ENCODE assay signal across 8 mouse cellular contexts in the genomic region with DNA sequence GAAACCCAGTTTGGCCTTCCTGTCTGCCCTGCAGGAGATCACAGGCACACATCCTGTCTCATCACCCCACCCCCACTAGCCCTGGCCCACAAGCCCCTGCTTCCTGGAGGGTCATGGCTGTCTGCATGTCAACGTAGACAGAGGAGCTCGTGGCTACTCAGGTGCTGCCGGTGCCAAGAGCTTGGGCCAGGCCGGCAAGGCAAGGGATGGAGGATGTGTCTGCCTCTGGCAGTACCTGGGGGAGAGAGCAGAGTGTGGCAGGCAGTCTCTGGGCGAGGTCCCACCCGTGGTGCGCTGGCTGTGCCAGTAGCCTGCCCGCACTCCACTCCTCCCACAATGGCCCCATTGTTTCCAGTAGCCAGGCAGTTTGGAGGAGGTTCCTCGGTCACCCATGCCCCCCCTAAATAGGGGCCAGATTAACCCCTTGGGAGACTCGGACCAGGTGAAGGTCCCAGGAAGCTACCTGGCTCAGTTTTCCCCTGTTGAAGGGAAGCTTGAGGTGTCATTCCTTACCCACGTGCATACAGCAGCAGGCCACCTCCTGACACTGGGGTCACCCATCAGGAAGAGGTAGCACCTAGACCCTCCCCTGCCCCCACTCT. TPM values are rescaled to one million over a fixed set of nuclear protein-coding genes. Genes with fewer than 3 reads are reported as not detected.
DNase-seq lines count a peak whose midpoint lies in the region; ATAC-seq and TF ChIP-seq lines count a peak whose summit lies in the region.

No protein-coding gene starts in this region.

- peak overlapping the region; percentile 37 for H3K27ac ChIP-seq in ES-Bruce4 (ENCODE audit: insufficient read depth, low read length)
- H3K27ac ChIP-seq in embryonic facial prominence, embryonic 15.5 days (replicated peaks): peak overlapping the region; percentile 98
- H3K27ac ChIP-seq in hindbrain, embryonic 16.5 days (ENCODE audit: low read depth, low read length): peak overlapping the region; percentile 55
- H3K27ac ChIP-seq in lung, embryonic 16.5 days (ENCODE audit: low read length): peak overlapping the region; percentile 92
- peak overlapping the region; percentile 95 for H3K27ac ChIP-seq in stomach, postnatal 0 days (replicated peaks)

- peaks cover 16% of the 10 kb centered on the region for H3K4me1 ChIP-seq in ES-Bruce4 (ENCODE audit: control insufficient read depth, insufficient read depth, low read length)
- peaks cover 98% of the 10 kb centered on the region for H3K4me1 ChIP-seq in embryonic facial prominence, embryonic 15.5 days
- peaks cover 78% of the 10 kb centered on the region for H3K4me1 ChIP-seq in hindbrain, embryonic 16.5 days (ENCODE audit: control insufficient read depth, insufficient read depth, low read depth, low read length)
- H3K4me1 ChIP-seq in lung, embryonic 16.5 days (replicated peaks; ENCODE audit: control insufficient read depth, insufficient read depth, low read length): peaks cover 97% of the 10 kb centered on the region
- peaks cover 49% of the 10 kb centered on the region for H3K4me1 ChIP-seq in stomach, postnatal 0 days (replicated peaks; ENCODE audit: control insufficient read depth, insufficient read depth)

- 14% methylated on average over 11 of the region's 11 CpGs for WGBS in embryonic facial prominence, embryonic 15.5 days
- 18% methylated on average over 11 of the region's 11 CpGs for WGBS in hindbrain, embryonic 16.5 days
- 17% methylated on average over 11 of the region's 11 CpGs for WGBS in lung, embryonic 16.5 days
- 14% methylated on average over 10 of the region's 11 CpGs for WGBS in stomach, postnatal 0 days

- H3K27me3 ChIP-seq in ES-Bruce4 (ENCODE audit: control insufficient read depth, insufficient read depth, low read length, poor library complexity, severe bottlenecking): no peaks in the 10 kb centered on the region
- H3K27me3 ChIP-seq in embryonic facial prominence, embryonic 15.5 days: no peaks in the 10 kb centered on the region
- H3K27me3 ChIP-seq in hindbrain, embryonic 16.5 days (replicated peaks; ENCODE audit: control insufficient read depth, insufficient read depth, low read length): no peaks in the 10 kb centered on the region
- H3K27me3 ChIP-seq in lung, embryonic 16.5 days (ENCODE audit: control insufficient read depth, insufficient read depth, low read depth, low read length): no peaks in the 10 kb centered on the region
- no peaks in the 10 kb centered on the region for H3K27me3 ChIP-seq in stomach, postnatal 0 days (ENCODE audit: control insufficient read depth, insufficient read depth, low read length)

- H3K4me2 ChIP-seq in embryonic facial prominence, embryonic 15.5 days (replicated peaks): peak overlapping the region; percentile 36
- H3K4me2 ChIP-seq in hindbrain, embryonic 16.5 days (ENCODE audit: low read length): peak overlapping the region; percentile 32
- H3K4me2 ChIP-seq in lung, embryonic 16.5 days (ENCODE audit: low read depth, low read length): peak overlapping the region; percentile 12
- peak overlapping the region; percentile 34 for H3K4me2 ChIP-seq in stomach, postnatal 0 days (replicated peaks; ENCODE audit: low read depth)

- no peak for TF ChIP-seq POLR2A in ES-Bruce4 (IDR thresholded peaks at IDR 0.05; ENCODE audit: insufficient read depth, low read length)

- no peak for ATAC-seq in embryonic facial prominence, embryonic 15.5 days (ENCODE audit: insufficient number of reproducible peaks, low FRiP score, low TSS enrichment, low read depth)
- no peak for ATAC-seq in hindbrain, embryonic 16.5 days
- ATAC-seq in lung, embryonic 16.5 days (ENCODE audit: low read depth): no peak
- ATAC-seq in stomach, postnatal 0 days (ENCODE audit: low FRiP score, low TSS enrichment): peak; percentile 19
- ATAC-seq in megakaryocyte progenitor cell, adult 5-6 weeks (replicated peaks; ENCODE audit: poor library complexity): no peak

- no peak for TF ChIP-seq CTCF in ES-Bruce4 (IDR thresholded peaks at IDR 0.05; ENCODE audit: low read depth, low read length)
- no peak for TF ChIP-seq CTCF in stomach, postnatal 0 days (IDR thresholded peaks at IDR 0.05; ENCODE audit: low read depth)

- DNase-seq in kidney, adult 18-20 months: peak; percentile 44
- no peak for DNase-seq in kidney, adult 8-10 months
- peak; percentile 76 for DNase-seq in stomach, postnatal 0 days (ENCODE audit: low spot score)

- H3K36me3 ChIP-seq in ES-Bruce4 (ENCODE audit: control insufficient read depth, insufficient read depth, low read length, poor library complexity, severe bottlenecking): no peaks in the 10 kb centered on the region
- H3K36me3 ChIP-seq in embryonic facial prominence, embryonic 15.5 days: 0 out of 2 replicates have a peak, but pooled peaks cover 6% of the 10 kb centered on the region
- H3K36me3 ChIP-seq in hindbrain, embryonic 16.5 days (ENCODE audit: control insufficient read depth, insufficient read depth, low read length): no peaks in the 10 kb centered on the region
- peaks cover 2% of the 10 kb centered on the region; the same call in 1 of the 2 replicates for H3K36me3 ChIP-seq in lung, embryonic 16.5 days (ENCODE audit: control insufficient read depth, insufficient read depth, low read length)
- no peaks in the 10 kb centered on the region for H3K36me3 ChIP-seq in stomach, postnatal 0 days (ENCODE audit: control insufficient read depth, insufficient read depth, low read length)

- peak overlapping the region; percentile 31; the same call in 1 of the 2 replicates for H3K9ac ChIP-seq in ES-Bruce4 (ENCODE audit: low read depth, poor library complexity, severe bottlenecking)
- H3K9ac ChIP-seq in embryonic facial prominence, embryonic 15.5 days: peak overlapping the region; percentile 12; the same call in 1 of the 2 replicates
- H3K9ac ChIP-seq in hindbrain, embryonic 16.5 days (ENCODE audit: low read depth, low read length): peak overlapping the region; percentile 47
- peak overlapping the region; percentile 54 for H3K9ac ChIP-seq in lung, embryonic 16.5 days (ENCODE audit: low read length)
- H3K9ac ChIP-seq in stomach, postnatal 0 days (ENCODE audit: low read length): peak overlapping the region; percentile 53

- peak; percentile 34; the same call in 1 of the 2 replicates for TF ChIP-seq EP300 in ES-Bruce4 (IDR thresholded peaks at IDR 0.05; ENCODE audit: insufficient read depth, low read depth, low read length)
- TF ChIP-seq EP300 in stomach, postnatal 0 days (optimal IDR thresholded peaks at IDR 0.05): no peak

- no peaks in the 10 kb centered on the region for H3K9me3 ChIP-seq in ES-Bruce4 (replicated peaks; ENCODE audit: control insufficient read depth, insufficient read depth, low read length, poor library complexity, severe bottlenecking)
- no peaks in the 10 kb centered on the region for H3K9me3 ChIP-seq in embryonic facial prominence, embryonic 15.5 days (replicated peaks)
- no peaks in the 10 kb centered on the region for H3K9me3 ChIP-seq in hindbrain, embryonic 16.5 days (ENCODE audit: control insufficient read depth, low read length)
- no peaks in the 10 kb centered on the region for H3K9me3 ChIP-seq in lung, embryonic 16.5 days (ENCODE audit: control insufficient read depth, low read length)
- H3K9me3 ChIP-seq in stomach, postnatal 0 days (ENCODE audit: control insufficient read depth, low read length): no peaks in the 10 kb centered on the region

- H3K4me3 ChIP-seq in ES-Bruce4 (ENCODE audit: low read depth, low read length): no peak overlapping the region
- H3K4me3 ChIP-seq in embryonic facial prominence, embryonic 15.5 days (replicated peaks): peak overlapping the region; percentile 14; the same call in 1 of the 2 replicates
- H3K4me3 ChIP-seq in hindbrain, embryonic 16.5 days (ENCODE audit: low read length): no peak overlapping the region
- no peak overlapping the region for H3K4me3 ChIP-seq in lung, embryonic 16.5 days (ENCODE audit: low read length)
- H3K4me3 ChIP-seq in stomach, postnatal 0 days (ENCODE audit: low read depth, low read length): 0 out of 2 replicates have a peak overlapping the region, but pooled peaks have one; percentile 2

RNA-seq across cellular contexts. Expression of gene Bcl9l, which starts 11.7 kb away (rescaled TPM):
- polyA plus RNA-seq in ES-Bruce4 (2011; ENCODE audit: insufficient read depth, insufficient read length, low read depth, missing spikeins): 22.6 and 25.6 TPM in 2 replicates
- polyA plus RNA-seq in embryonic facial prominence, embryonic 15.5 days (2015; fragmentation: Nextera tagmentation; extraction: Ambion mirVana): 21.2 and 21.8 TPM in 2 replicates
- polyA plus RNA-seq in hindbrain, embryonic 16.5 days (2015; fragmentation: Nextera tagmentation; extraction: Ambion mirVana): 9.7 and 11.1 TPM in 2 replicates
- 14.1 and 16.1 TPM in 2 replicates for polyA plus RNA-seq in lung, embryonic 16.5 days (2015; fragmentation: Nextera tagmentation; extraction: Ambion mirVana)
- 5.2 and 6.1 TPM in 2 replicates for polyA plus RNA-seq in stomach, postnatal 0 days (2015; fragmentation: Nextera tagmentation; extraction: Ambion mirVana)
- total RNA-seq in megakaryocyte progenitor cell, adult 5-6 weeks (2015): 4.3 and 4.5 TPM in 2 replicates
- 1.6 and 1.8 TPM in 2 replicates for total RNA-seq in megakaryocyte progenitor cell, adult 5-6 weeks (2017)

RNA-seq across cellular contexts. Expression of gene Upk2, which starts 39.6 kb away (rescaled TPM):
- polyA plus RNA-seq in ES-Bruce4 (2011; ENCODE audit: insufficient read depth, insufficient read length, low read depth, missing spikeins): 1.7 and 2.5 TPM in 2 replicates
- polyA plus RNA-seq in embryonic facial prominence, embryonic 15.5 days (2015; fragmentation: Nextera tagmentation; extraction: Ambion mirVana): 2.1 and 3.3 TPM in 2 replicates
- polyA plus RNA-seq in hindbrain, embryonic 16.5 days (2015; fragmentation: Nextera tagmentation; extraction: Ambion mirVana): not detected in 2 replicates
- polyA plus RNA-seq in lung, embryonic 16.5 days (2015; fragmentation: Nextera tagmentation; extraction: Ambion mirVana): 1.8 and 2.0 TPM in 2 replicates
- 5.4 and 7.0 TPM in 2 replicates for polyA plus RNA-seq in stomach, postnatal 0 days (2015; fragmentation: Nextera tagmentation; extraction: Ambion mirVana)
- not detected in 2 replicates for total RNA-seq in megakaryocyte progenitor cell, adult 5-6 weeks (2015)
- not detected in 2 replicates for total RNA-seq in megakaryocyte progenitor cell, adult 5-6 weeks (2017)

RNA-seq across cellular contexts. Expression of gene Foxr1, which starts 53.4 kb away (rescaled TPM):
- polyA plus RNA-seq in ES-Bruce4 (2011; ENCODE audit: insufficient read depth, insufficient read length, low read depth, missing spikeins): 1.3 and 1.8 TPM in 2 replicates
- not detected in 2 replicates for polyA plus RNA-seq in embryonic facial prominence, embryonic 15.5 days (2015; fragmentation: Nextera tagmentation; extraction: Ambion mirVana)
- not detected in 2 replicates for polyA plus RNA-seq in hindbrain, embryonic 16.5 days (2015; fragmentation: Nextera tagmentation; extraction: Ambion mirVana)
- polyA plus RNA-seq in lung, embryonic 16.5 days (2015; fragmentation: Nextera tagmentation; extraction: Ambion mirVana): not detected in 2 replicates
- polyA plus RNA-seq in stomach, postnatal 0 days (2015; fragmentation: Nextera tagmentation; extraction: Ambion mirVana): 0.05 TPM in 1 of 2 replicates, not detected in the other
- not detected in 2 replicates for total RNA-seq in megakaryocyte progenitor cell, adult 5-6 weeks (2015)
- not detected in 2 replicates for total RNA-seq in megakaryocyte progenitor cell, adult 5-6 weeks (2017)

Comparison
In these comparisons a context has a peak if more than half of its experiments do, and no peak if none do; other contexts are left out.
1. DNase-seq: peak in kidney, adult 18-20 months (single experiment) and stomach, postnatal 0 days (single experiment); none in kidney, adult 8-10 months (0 of 2).
2. H3K27ac ChIP-seq: peak in every context shown above with its lines; median percentile 98 in embryonic facial prominence, embryonic 15.5 days; 95 in stomach, postnatal 0 days; 92 in lung, embryonic 16.5 days; 55 in hindbrain, embryonic 16.5 days; 37 in ES-Bruce4.
3. H3K4me3 ChIP-seq: peak in embryonic facial prominence, embryonic 15.5 days (single experiment) and stomach, postnatal 0 days (single experiment); none in ES-Bruce4 (single experiment), hindbrain, embryonic 16.5 days (single experiment) and lung, embryonic 16.5 days (single experiment).
4. Peak in every context shown above with its lines, with median percentiles within 50 percentile points of each other: H3K9ac ChIP-seq and H3K4me2 ChIP-seq.